Mouse (Mus musculus) midbrain, embryonic 15.5 days (tissue): ENCODE data around the gene Cnot9. TPM values are rescaled to one million over a fixed set of nuclear protein-coding genes. Genes with fewer than 3 reads are reported as not detected.

Experiments used
- ATAC-seq: fragments of 200-750 bp; cut with Nextera tagmentation; replicated peaks from 2 replicates; pipeline ENCODE4 v1.8.0; 2017; ENCODE audit warnings: moderate TSS enrichment
- H3K27ac ChIP-seq: fragments of 300-500 bp; sonication (generic); 2 replicates; pipeline ENCODE4 v1.5.1; 2015; ENCODE audit warnings: mild to moderate bottlenecking, inconsistent platforms
- H3K27me3 ChIP-seq: fragments of 300-500 bp; sonication (generic); replicated peaks from 2 replicates; pipeline ENCODE4 v1.6.1; 2015; ENCODE audit warnings: inconsistent platforms
- H3K36me3 ChIP-seq: fragments of 300-500 bp; sonication (generic); replicated peaks from 2 replicates; pipeline ENCODE4 v1.6.1; 2015; ENCODE audit warnings: inconsistent platforms
- H3K4me1 ChIP-seq: fragments of 300-500 bp; sonication (generic); 2 replicates; pipeline ENCODE4 v1.6.1; 2015; ENCODE audit warnings: inconsistent platforms
- H3K4me2 ChIP-seq: fragments of 300-500 bp; sonication (generic); 2 replicates; pipeline ENCODE4 v1.6.1; 2015; ENCODE audit warnings: inconsistent platforms, mild to moderate bottlenecking, moderate library complexity
- H3K4me3 ChIP-seq: fragments of 300-500 bp; sonication (generic); 2 replicates; pipeline ENCODE4 v1.5.1; 2015; ENCODE audit warnings: mild to moderate bottlenecking, inconsistent platforms
- H3K9ac ChIP-seq: fragments of 300-500 bp; sonication (generic); 2 replicates; pipeline ENCODE4 v1.6.1; 2015; ENCODE audit warnings: mild to moderate bottlenecking, inconsistent platforms
- H3K9me3 ChIP-seq: fragments of 300-500 bp; sonication (generic); 2 replicates; pipeline ENCODE4 v1.6.1; 2016; ENCODE audit warnings: inconsistent platforms
- WGBS: fragments of 180-500 bp; shearing (Covaris S2); methylation state at CpG from one replicate; pipeline ENCODE4 v1.1.7; 2015; ENCODE audit warnings: mixed read lengths; 5-methylcytosine and 5-hydroxymethylcytosine counted together
- polyA plus RNA-seq: library from polyadenylated mRNA; unstranded; fragments of >200 nt; fragmentation: Nextera tagmentation; extraction: Ambion mirVana; gene quantifications from 2 replicates; pipeline ENCODE4 v1.2.1, GENCODE M21; 2015

Cnot9 gene
- polyA plus RNA-seq, 1 experiment from 2014 or later, result 47.6 TPM

DNA sequence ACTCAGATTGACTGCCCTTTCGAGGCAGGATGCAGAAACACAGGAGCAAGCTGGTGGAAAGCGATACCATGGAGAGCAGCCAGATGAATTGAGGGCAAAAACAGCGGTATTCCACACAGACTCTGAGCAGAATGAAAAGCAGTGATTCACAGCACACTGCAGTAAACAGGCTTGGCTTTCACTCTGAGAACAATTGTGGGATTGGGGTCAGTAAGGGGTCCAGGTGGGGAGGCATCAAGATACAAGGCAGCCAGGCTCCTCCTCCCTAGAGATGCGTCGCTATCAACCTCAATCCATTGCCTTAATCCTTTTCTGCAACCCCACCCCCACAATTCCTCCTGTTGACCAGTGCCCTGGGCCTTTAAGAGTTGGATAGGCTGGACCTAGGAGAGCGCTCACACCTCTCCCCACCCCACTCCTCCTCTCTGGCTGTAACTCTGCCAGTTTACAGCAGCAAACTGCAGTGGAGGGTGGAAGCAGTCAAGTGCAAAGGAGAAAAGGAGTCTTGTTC lies 36.6 kb downstream of the Cnot9 start, which contains the start of gene Plcd4:
Plcd4 (plus strand) TSS at position 438 of the 511 bp plus-strand sequence.
- WGBS, result 4% methylated on average over 6 of the region's 6 CpGs
- H3K27ac ChIP-seq, result peak within 1 kb of the TSS; percentile 31; the same call in 1 of the 2 replicates
- ATAC-seq, result peak; percentile 70
- peaks cover 11% of the 10 kb centered on the region; the same call in 1 of the 2 replicates for H3K4me1 ChIP-seq
- H3K4me3 ChIP-seq, result 0 out of 2 replicates have a peak within 1 kb of the TSS, but pooled peaks have one; percentile 2
- no peaks in the 10 kb centered on the region for H3K27me3 ChIP-seq
- H3K9ac ChIP-seq, result no peak within 1 kb of the TSS
- H3K36me3 ChIP-seq, result no peaks in the 10 kb centered on the region
- H3K9me3 ChIP-seq, result no peaks in the 10 kb centered on the region
- H3K4me2 ChIP-seq, result peak within 1 kb of the TSS; percentile 27

DNA sequence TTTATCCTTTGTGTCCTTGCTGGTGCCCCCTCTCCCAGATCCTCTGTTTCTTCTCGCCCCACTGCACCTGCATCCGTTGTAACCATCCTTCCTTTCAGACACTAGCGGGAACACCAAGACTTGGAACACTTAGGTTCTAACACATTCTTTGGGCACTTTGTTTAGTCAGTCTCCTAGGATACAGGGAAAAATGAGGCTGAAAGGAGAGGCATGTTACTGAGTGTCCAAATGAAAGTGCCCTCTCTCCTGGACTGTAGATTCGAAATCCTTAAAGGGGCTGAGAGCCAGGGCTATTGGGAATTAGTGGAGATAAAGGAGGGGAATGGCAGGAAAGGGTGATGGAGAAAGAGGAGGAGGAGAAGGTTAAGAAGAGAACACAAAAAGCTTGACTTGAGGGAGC lies 38.3 kb downstream of the Cnot9 start, which contains the start of gene Usp37:
Usp37 (minus strand) TSS at position 101 of the 400 bp plus-strand sequence.
- Histone ChIP-seq H3K36me3 (no peaks in the 10 kb centered on the region), H3K27ac (no peak within 1 kb of the TSS; the same call in 1 of the 2 replicates), H3K9me3 (no peaks in the 10 kb centered on the region), H3K27me3 (no peaks in the 10 kb centered on the region), H3K4me2 (peak within 1 kb of the TSS; percentile 27; the same call in 1 of the 2 replicates), H3K4me3 (0 out of 2 replicates have a peak within 1 kb of the TSS, but pooled peaks have one; percentile 2), H3K4me1 (peaks cover 11% of the 10 kb centered on the region; the same call in 1 of the 2 replicates), H3K9ac (no peak within 1 kb of the TSS)
- WGBS, result 25% methylated on average over 4 of the region's 4 CpGs
- no peak for ATAC-seq

GRCm38 (mm10) chr1:74559061-74559460 lies 53.2 kb downstream of the Cnot9 start:
- Histone ChIP-seq H3K27ac (no peak overlapping the region), H3K9me3 (no peaks in the 10 kb centered on the region), H3K9ac (no peak overlapping the region), H3K4me1 (no peaks in the 10 kb centered on the region), H3K36me3 (no peaks in the 10 kb centered on the region), H3K4me3 (no peak overlapping the region), H3K4me2 (no peak overlapping the region), H3K27me3 (no peaks in the 10 kb centered on the region)
- no peak for ATAC-seq
- 89% methylated on average over 5 of the region's 5 CpGs for WGBS

GRCm38 (mm10) chr1:74565834-74566233 lies 60.0 kb downstream of the Cnot9 start:
- Histone ChIP-seq H3K4me1 (no peaks in the 10 kb centered on the region), H3K4me3 (no peak overlapping the region), H3K4me2 (no peak overlapping the region), H3K36me3 (peaks cover 46% of the 10 kb centered on the region), H3K9ac (no peak overlapping the region), H3K27me3 (no peaks in the 10 kb centered on the region), H3K9me3 (no peaks in the 10 kb centered on the region), H3K27ac (no peak overlapping the region)
- no peak for ATAC-seq
- WGBS, result 57% methylated on average over 6 of the region's 6 CpGs

DNA sequence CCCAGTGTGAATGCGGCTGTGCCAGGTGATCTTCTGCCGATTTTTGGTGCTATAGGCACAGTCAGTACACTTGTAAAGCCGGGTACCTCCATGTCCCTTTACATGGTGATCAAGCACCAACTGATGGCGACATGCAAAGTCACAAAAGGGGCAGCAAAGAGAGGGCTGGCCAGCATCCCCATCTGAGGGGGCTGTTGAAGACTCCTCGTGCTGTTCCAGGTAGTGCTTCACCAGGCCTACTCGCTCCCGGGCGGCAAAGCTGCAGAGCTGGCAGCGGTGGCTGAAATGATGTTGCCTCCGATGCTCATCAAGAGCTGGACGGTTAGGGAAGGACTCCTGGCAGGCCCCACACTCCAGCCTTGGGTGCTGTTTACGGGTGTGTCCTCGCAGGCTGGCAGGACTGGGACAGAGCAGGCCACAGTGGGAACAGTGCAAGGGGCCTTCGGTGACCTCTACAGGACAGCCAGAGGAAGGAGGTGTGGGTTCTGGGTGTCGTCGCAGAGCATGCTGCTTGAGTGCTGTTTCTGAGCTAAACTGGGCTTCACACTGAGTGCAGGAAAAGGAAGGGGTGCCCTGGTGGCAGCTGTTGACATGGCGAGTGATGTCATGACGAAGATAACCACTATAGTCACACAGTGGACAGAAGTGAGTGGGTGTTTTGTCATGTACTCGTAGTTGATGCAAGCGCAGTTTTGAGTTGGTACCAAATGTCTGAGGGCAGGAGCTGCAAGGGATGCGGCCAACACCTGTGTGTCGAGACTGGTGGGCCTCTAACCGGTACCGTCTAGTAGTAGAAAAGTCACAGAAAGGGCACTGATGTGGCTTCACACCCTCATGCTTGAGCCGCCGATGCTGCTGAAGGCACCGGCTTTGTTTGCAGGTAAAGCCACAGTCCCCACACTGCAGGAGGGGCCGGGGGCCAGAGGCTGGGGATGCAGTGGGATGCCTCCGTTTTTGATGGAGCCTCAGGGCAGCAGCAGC lies 64.2 kb downstream of the Cnot9 start:
- peaks cover 76% of the 10 kb centered on the region for H3K36me3 ChIP-seq
- no peaks in the 10 kb centered on the region for H3K4me1 ChIP-seq
- no peak for ATAC-seq
- H3K4me3 ChIP-seq, result no peak overlapping the region
- no peak overlapping the region for H3K4me2 ChIP-seq
- 93% methylated on average over 29 of the region's 29 CpGs for WGBS
- no peaks in the 10 kb centered on the region for H3K27me3 ChIP-seq
- H3K9ac ChIP-seq, result no peak overlapping the region
- H3K27ac ChIP-seq, result no peak overlapping the region
- no peaks in the 10 kb centered on the region for H3K9me3 ChIP-seq

Other genes with a start within 250 kb of the Cnot9 start
- 0.15 and 0.17 TPM in 2 replicates for gene Gpbar1, start 227.5 kb upstream of the Cnot9 start, polyA plus RNA-seq
- gene Aamp, start 221.3 kb upstream of the Cnot9 start, polyA plus RNA-seq, result 217 and 229 TPM in 2 replicates
- 114 and 117 TPM in 2 replicates for gene Pnkd, start 221.1 kb upstream of the Cnot9 start, polyA plus RNA-seq
- 7.5 and 9.4 TPM in 2 replicates for gene Tmbim1, start 200.4 kb upstream of the Cnot9 start, polyA plus RNA-seq
- gene Catip, start 143.9 kb upstream of the Cnot9 start, polyA plus RNA-seq, result 0.68 and 1.9 TPM in 2 replicates
- 2.0 and 3.4 TPM in 2 replicates for gene Slc11a1, start 130.9 kb upstream of the Cnot9 start, polyA plus RNA-seq
- 14.3 and 17.4 TPM in 2 replicates for gene Ctdsp1, start 114.5 kb upstream of the Cnot9 start, polyA plus RNA-seq
- gene Vil1, start 96.7 kb upstream of the Cnot9 start, polyA plus RNA-seq, result 0.22 and 0.41 TPM in 2 replicates
- 5.7 and 5.9 TPM in 2 replicates for gene Plcd4, start 36.8 kb downstream of the Cnot9 start, polyA plus RNA-seq
- 27.4 and 29.3 TPM in 2 replicates for gene Usp37, start 38.2 kb downstream of the Cnot9 start, polyA plus RNA-seq
- 9.1 and 10.2 TPM in 2 replicates for gene Zfp142, start 82.2 kb downstream of the Cnot9 start, polyA plus RNA-seq
- gene Bcs1l, start 82.2 kb downstream of the Cnot9 start, polyA plus RNA-seq, result 24.2 TPM in 2 replicates
- 48.8 and 50.0 TPM in 2 replicates for gene Rnf25, start 95.3 kb downstream of the Cnot9 start, polyA plus RNA-seq
- gene Stk36, start 95.4 kb downstream of the Cnot9 start, polyA plus RNA-seq, result 21.0 and 25.1 TPM in 2 replicates
- 10.6 and 10.9 TPM in 2 replicates for gene Ttll4, start 155.7 kb downstream of the Cnot9 start, polyA plus RNA-seq
- 2.4 and 3.3 TPM in 2 replicates for gene Cyp27a1, start 207.5 kb downstream of the Cnot9 start, polyA plus RNA-seq
- gene Prkag3, start 243.2 kb downstream of the Cnot9 start, polyA plus RNA-seq, result not detected in 2 replicates